Mouse (Mus musculus): ENCODE data around the gene Zfp827. TPM values are rescaled to one million over a fixed set of nuclear protein-coding genes. Genes with fewer than 3 reads are reported as not detected.

The Zfp827 gene
- total RNA-seq, 1 experiment from 2014 or later = 1.2 TPM

Other genes with a start within 250 kb of the Zfp827 start
- gene Lsm6, start 207.3 kb upstream of the Zfp827 start, total RNA-seq (2017) = 63.7 to 87.2 TPM (median 85.5 TPM) in 3 replicates
- not detected in 3 replicates for gene 1700011L22Rik, start 220.1 kb downstream of the Zfp827 start, total RNA-seq (2017)